Mouse (Mus musculus) NIH3T3 (cell line): Measurements from ENCODE around the gene Inava.

Source experiments
- DNase-seq: peaks from one replicate; pipeline ENCODE4 v3.0.0-alpha.2; 2012; ENCODE audit warnings: low read depth

Gene Inava

GRCm38 (mm10) chr1:136231596-136231995, 2.5 kb downstream of the Inava start:
- no peak for DNase-seq

GRCm38 (mm10) chr1:136230201-136230600, 3.9 kb downstream of the Inava start:
- no peak for DNase-seq

GRCm38 (mm10) chr1:136229040-136229373, 5.1 kb downstream of the Inava start:
- DNase-seq: peak; percentile 11

- peak; percentile 90 for DNase-seq
Observed at GRCm38 (mm10) chr1:136228328-136229039, 5.6 kb downstream of the Inava start.

- DNase-seq: peak; percentile 75
Observed at GRCm38 (mm10) chr1:136227870-136228269, 6.2 kb downstream of the Inava start.

- DNase-seq: no peak
Observed at GRCm38 (mm10) chr1:136226626-136227025, 7.4 kb downstream of the Inava start.

- DNase-seq: no peak
Observed at GRCm38 (mm10) chr1:136225846-136226245, 8.2 kb downstream of the Inava start.

- no peak for DNase-seq
Observed at GRCm38 (mm10) chr1:136223758-136224342, 10.2 kb downstream of the Inava start.

GRCm38 (mm10) chr1:136222386-136222785, 11.7 kb downstream of the Inava start:
- no peak for DNase-seq

- DNase-seq: no peak
Observed at GRCm38 (mm10) chr1:136220037-136220871, 13.8 kb downstream of the Inava start.

- no peak for DNase-seq
Observed at GRCm38 (mm10) chr1:136214304-136214703, 19.8 kb downstream of the Inava start.

- DNase-seq: peak; percentile 58
Observed at GRCm38 (mm10) chr1:136212803-136213202, 21.3 kb downstream of the Inava start, which contains the start of gene Mroh3. Mroh3 (minus strand) TSS chr1:136212828.

GRCm38 (mm10) chr1:136190033-136190432, 44.0 kb downstream of the Inava start:
- DNase-seq: no peak

GRCm38 (mm10) chr1:136179511-136180001, 54.5 kb downstream of the Inava start:
- DNase-seq: no peak

- DNase-seq: no peak
Observed at GRCm38 (mm10) chr1:136178741-136179140, 55.3 kb downstream of the Inava start.

GRCm38 (mm10) chr1:136177085-136177484, 57.0 kb downstream of the Inava start:
- DNase-seq: peak; percentile 7

- DNase-seq: peak; percentile 68
Observed at GRCm38 (mm10) chr1:136175183-136175582, 58.9 kb downstream of the Inava start.

GRCm38 (mm10) chr1:136174101-136174606, 59.9 kb downstream of the Inava start:
- no peak for DNase-seq

GRCm38 (mm10) chr1:136172696-136173095, 61.4 kb downstream of the Inava start:
- no peak for DNase-seq

GRCm38 (mm10) chr1:136170109-136170508, 64.0 kb downstream of the Inava start:
- peak; percentile 91 for DNase-seq

- peak; percentile 79 for DNase-seq
Observed at GRCm38 (mm10) chr1:136167657-136168056, 66.4 kb downstream of the Inava start.

- no peak for DNase-seq
Observed at GRCm38 (mm10) chr1:136165436-136165835, 68.6 kb downstream of the Inava start.
